Mouse (Mus musculus): ENCODE measurements around the gene Grid1.

DNA sequence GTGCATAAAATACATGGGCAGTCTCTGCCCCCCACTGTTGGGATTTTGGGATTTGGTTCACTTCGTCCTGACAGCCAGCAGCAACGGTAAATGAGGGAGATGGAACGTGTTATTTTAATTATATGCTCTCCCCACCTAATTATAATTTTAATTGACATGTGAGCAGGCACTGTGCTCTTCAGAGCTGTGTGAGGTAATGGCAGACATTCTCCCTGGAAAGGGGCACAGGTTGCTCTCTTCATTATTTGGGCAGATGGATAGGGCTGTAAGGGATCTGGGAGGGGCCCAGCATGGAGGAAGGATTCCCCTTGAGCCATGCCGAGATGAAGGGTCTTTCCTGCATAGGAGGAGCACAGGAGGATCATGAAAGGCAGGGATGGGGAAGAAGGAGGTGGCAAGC is 26.9 kb downstream of the Grid1 start:
- TF ChIP-seq POLR2A (IDR thresholded peaks at IDR 0.05; ENCODE audit: insufficient read depth, low read depth, low read length) (no peak), EP300 (IDR thresholded peaks at IDR 0.05; ENCODE audit: insufficient read depth, low read depth, low read length) (no peak), CTCF (IDR thresholded peaks at IDR 0.05) (no peak)
